Mouse (Mus musculus) heart, adult 11 months (tissue): Measurements from ENCODE around the gene Cd3e.
"Not testable (repeated sequence)": the region's sequence is repeated elsewhere in the genome, so short reads cannot be mapped to it uniquely, and the experiment has no call there.

Experiments used
- DNase-seq: peaks from one replicate; pipeline ENCODE4 v3.0.0; 2022

Gene Cd3e

DNA sequence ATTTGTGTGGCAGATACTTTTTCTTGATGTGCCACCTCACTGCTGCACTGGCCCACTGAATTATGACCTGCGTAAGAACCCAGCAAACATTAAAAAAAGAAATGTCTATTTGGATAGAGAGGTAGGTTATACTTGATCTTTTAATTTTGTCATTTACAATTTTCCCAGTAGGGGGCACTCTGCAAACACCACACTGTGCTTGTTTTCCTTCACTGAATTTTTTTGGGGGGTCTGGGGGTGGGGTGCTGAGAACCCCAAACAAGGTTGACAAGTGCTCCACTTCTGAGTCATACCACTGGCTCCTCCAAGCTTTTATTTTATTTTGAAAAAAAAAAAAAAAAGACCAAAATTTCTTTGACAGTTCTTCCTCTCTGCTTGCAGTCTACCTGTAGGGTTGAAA, 40.0 kb downstream of the Cd3e start:
- DNase-seq, result no peak

DNA sequence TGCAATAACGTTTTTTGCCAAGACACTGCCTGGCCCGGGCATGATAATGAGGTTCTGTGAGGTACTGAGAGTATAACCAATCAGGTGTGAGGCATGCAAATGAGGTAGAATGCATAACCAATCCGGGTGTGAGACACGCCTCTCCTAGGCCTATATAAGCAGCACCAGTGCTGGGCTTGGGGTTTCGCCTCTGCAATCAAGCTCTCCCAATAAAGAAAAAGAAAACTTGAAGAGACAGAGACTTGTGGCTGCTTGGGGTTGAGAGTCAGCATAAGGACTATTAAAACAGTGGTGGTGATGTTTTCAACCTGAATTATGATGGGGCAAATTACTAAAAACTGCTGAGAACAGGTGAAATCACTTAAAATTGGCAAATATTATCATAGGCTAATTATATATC, 41.7 kb downstream of the Cd3e start:
- DNase-seq, result not testable (repeated sequence)

DNA sequence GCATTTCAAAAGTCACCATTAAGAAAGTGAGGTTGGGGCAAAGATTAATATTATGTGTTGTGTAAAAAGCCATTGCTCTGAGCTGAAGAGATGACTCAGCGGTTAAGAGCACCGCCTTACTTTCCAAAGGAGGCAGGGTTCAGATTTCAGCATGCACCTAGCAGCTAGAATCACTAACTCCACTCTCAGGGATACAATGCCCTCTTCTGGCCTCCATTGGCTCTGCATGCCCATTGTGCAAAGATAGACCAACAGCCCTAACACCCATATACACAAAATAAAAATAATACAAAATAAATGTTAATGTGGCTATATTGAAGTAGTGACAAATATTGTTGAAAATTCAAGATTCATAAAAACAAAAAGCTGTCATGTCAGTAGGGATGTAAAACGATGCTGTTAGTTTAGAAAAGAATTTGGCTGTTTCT, 42.6 kb downstream of the Cd3e start:
- peak; percentile 97 for DNase-seq

DNA sequence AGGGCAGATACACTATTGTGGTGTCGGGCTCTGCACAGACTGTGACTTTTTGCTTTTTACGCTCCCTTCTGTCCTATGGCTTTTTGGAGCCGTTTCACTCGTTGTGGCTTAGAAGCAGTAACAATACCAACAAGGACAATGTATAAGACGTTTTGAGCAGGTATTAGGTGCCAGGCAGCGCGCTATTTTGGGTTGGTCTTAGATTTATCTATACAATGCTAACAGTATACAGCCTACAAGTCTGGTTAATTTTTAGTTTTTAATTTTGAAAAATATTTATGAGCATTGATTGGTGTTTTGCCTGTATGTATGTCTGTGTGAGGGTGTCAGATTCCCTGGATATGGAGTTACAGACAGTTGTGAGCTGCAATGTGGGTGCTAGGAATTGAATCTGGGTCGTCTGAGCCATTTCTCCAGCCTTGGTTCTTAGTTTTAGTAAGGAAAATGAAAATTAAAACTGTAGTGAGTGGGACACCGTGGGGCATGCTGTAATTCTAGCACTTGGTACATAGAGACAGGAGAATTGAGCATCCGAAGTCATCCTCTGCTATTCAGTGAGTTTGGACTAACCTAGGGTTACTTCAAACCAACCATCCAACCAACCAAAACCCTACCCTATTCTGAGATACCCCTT, 43.5 kb downstream of the Cd3e start:
- DNase-seq, result no peak

DNA sequence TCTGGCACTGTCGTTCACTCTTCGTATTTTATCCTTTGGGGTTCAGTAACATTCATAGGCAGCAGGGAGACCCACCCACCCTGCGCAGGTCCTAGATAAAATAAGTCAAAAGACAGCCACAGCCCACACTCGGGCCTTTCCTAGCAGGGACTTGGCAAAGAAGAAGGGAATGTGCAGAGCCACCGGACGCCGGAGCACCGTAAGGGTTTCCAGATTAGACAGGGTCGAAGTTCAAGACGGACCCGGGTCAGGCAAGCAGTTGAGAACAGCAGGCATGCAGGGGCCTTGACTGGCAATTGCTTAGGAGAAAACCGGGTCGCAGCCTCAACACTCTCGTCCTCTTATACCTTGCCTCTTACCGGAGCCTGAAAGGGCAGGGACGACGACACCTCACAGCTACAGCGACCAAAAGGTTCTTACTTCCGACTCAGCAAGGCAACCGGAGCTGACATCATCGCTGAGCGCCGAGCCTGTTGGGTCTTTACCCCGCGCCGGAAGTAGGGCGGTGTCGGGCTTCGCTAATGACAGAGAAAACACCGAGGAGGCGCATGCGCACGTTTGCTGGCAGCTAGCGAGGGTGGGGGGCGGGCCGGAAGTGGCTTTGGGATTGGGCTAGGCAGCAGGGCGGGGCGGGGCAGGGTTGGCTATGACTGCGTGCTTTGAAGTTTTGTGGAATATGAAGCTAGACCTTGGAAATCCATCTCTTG, 44.1 kb downstream of the Cd3e start, which contains the start of gene Ube4a:
TSS of gene Ube4a (minus strand) at position 475 of the 707 bp plus-strand sequence.
- DNase-seq, result peak; percentile 100

DNA sequence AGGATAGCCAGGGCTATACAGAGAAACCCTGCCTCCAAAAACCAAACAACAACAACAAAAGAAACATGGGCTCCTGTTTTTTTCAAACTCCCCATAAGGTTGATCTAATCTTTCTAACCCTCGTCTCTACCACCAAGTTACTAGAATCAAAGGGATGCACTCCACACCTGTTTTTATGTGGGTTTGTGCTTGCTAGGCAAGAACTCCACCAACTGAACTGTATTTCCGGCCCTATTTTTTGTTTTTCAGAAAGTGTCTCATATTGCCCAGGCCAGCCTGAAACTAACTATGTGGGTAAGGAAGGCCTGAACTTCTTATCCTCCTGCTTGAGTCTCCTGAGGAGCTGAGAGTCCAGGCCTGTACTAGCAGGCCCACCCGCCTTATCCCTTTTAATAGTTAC, 55.0 kb downstream of the Cd3e start:
- no peak for DNase-seq
